Mouse (Mus musculus): ENCODE data around the gene Bbx.

Bbx gene

GRCm38 (mm10) chr16:50432062-50432878, at the start of gene Bbx:
Bbx (minus strand) TSS chr16:50432390.
- peak; percentile 96 for DNase-seq (ENCODE audit: extremely low read depth, low read depth)

- DNase-seq (ENCODE audit: extremely low read depth, low read depth), result no peak
Measured at GRCm38 (mm10) chr16:50481892-50482291, 49.7 kb upstream of the Bbx start.

GRCm38 (mm10) chr16:50481341-50481740, 49.2 kb upstream of the Bbx start:
- no peak for DNase-seq (ENCODE audit: extremely low read depth, low read depth)

- DNase-seq (ENCODE audit: extremely low read depth, low read depth), result no peak
Measured at GRCm38 (mm10) chr16:50478695-50479094, 46.5 kb upstream of the Bbx start.

- DNase-seq (ENCODE audit: extremely low read depth, low read depth), result no peak
Measured at GRCm38 (mm10) chr16:50477628-50478027, 45.4 kb upstream of the Bbx start.

- no peak for DNase-seq (ENCODE audit: extremely low read depth, low read depth)
Measured at GRCm38 (mm10) chr16:50462226-50462870, 30.2 kb upstream of the Bbx start.

GRCm38 (mm10) chr16:50459146-50459545, 27.0 kb upstream of the Bbx start:
- no peak for DNase-seq (ENCODE audit: extremely low read depth, low read depth)

- no peak for DNase-seq (ENCODE audit: extremely low read depth, low read depth)
Measured at GRCm38 (mm10) chr16:50456053-50456452, 23.9 kb upstream of the Bbx start.

- DNase-seq (ENCODE audit: extremely low read depth, low read depth), result peak; percentile 80
Measured at GRCm38 (mm10) chr16:50449086-50449485, 16.9 kb upstream of the Bbx start.

GRCm38 (mm10) chr16:50445014-50445413, 12.8 kb upstream of the Bbx start:
- peak; percentile 43 for DNase-seq (ENCODE audit: extremely low read depth, low read depth)

- DNase-seq (ENCODE audit: extremely low read depth, low read depth), result no peak
Measured at GRCm38 (mm10) chr16:50438816-50439215, 6.6 kb upstream of the Bbx start.

GRCm38 (mm10) chr16:50437788-50438187, 5.6 kb upstream of the Bbx start:
- peak; percentile 14 for DNase-seq (ENCODE audit: extremely low read depth, low read depth)

GRCm38 (mm10) chr16:50437331-50437730, 5.1 kb upstream of the Bbx start:
- DNase-seq (ENCODE audit: extremely low read depth, low read depth), result no peak

GRCm38 (mm10) chr16:50431011-50431981, 894 bp downstream of the Bbx start:
- peak; percentile 36 for DNase-seq (ENCODE audit: extremely low read depth, low read depth)

GRCm38 (mm10) chr16:50430515-50430877, 1.7 kb downstream of the Bbx start:
- DNase-seq (ENCODE audit: extremely low read depth, low read depth), result peak; percentile 45

GRCm38 (mm10) chr16:50429692-50430514, 2.3 kb downstream of the Bbx start:
- DNase-seq (ENCODE audit: extremely low read depth, low read depth), result no peak

GRCm38 (mm10) chr16:50428871-50429691, 3.1 kb downstream of the Bbx start:
- no peak for DNase-seq (ENCODE audit: extremely low read depth, low read depth)

- DNase-seq (ENCODE audit: extremely low read depth, low read depth), result no peak
Measured at GRCm38 (mm10) chr16:50420130-50420529, 12.1 kb downstream of the Bbx start.

- no peak for DNase-seq (ENCODE audit: extremely low read depth, low read depth)
Measured at GRCm38 (mm10) chr16:50415406-50415805, 16.8 kb downstream of the Bbx start.

- peak; percentile 44 for DNase-seq (ENCODE audit: extremely low read depth, low read depth)
Measured at GRCm38 (mm10) chr16:50402851-50403250, 29.3 kb downstream of the Bbx start.

Data from MEL-GATA-1-ER (cell line).